Mouse (Mus musculus): Measurements from ENCODE around the gene Myo18a. TPM values are rescaled to one million over a fixed set of nuclear protein-coding genes. Genes with fewer than 3 reads are reported as not detected.
A peak's percentile ranks its signal among the peaks of the same experiment; 100 is the strongest.

The Myo18a gene
- polyA plus RNA-seq, 1 experiment from 2014 or later: 25.4 TPM

DNA sequence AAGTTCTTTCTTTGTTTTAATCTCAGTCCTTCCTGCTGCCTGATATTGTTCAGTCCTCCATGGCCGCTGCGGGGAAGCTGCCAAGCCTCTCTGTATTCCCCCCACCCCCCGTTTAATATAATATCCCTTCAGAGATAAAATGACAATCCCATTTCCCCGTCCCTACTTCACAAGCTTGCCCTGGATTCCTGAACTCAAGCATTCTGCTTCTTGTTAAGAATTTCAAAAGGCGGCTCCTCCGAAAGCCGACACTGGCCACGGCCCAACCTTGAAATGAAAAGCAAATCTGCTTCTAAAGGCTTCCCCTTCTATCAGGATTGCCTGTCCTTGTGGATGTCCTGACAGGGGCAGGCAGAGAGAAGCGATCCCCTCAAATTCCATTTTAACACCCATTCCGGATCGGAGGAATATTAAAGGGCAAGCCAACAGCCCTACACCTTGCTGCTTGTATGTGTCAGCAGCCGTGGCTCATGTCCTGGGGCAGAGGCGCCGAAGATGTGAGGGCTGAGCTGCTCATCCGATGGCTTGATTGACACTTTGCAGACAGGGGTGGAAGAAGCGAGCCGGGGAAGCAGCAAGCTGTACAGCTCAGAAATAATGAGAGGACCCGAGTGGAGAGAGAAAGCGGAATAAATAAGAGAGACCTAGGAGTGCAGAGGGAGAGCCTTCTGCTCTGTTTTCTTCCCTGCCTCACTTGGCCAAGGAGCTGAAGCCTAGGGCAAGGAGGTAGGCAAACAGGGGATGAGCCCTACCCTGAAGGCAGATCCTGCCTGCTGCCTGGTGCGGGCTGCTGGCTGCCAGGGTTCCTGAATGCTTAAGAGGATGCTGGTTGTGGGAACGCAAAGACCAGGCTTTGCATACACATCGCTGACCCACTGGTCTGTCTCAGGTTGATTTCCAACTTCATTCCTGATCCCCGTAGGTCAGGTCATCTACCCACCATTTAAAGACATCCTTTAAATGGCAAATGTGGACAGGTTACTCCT lies 134.1 kb downstream of the Myo18a start:
- WGBS: 43% methylated on average over 23 of the region's 23 CpGs
- Histone ChIP-seq H3K4me1 (replicated peaks; ENCODE audit: control insufficient read depth, insufficient read depth, low read length) (peaks cover 4% of the 10 kb centered on the region), H3K9me3 (ENCODE audit: control insufficient read depth) (no peaks in the 10 kb centered on the region), H3K9ac (ENCODE audit: low read depth, low read length) (no peak overlapping the region), H3K4me2 (replicated peaks; ENCODE audit: low read depth) (peak overlapping the region; percentile 38; the same call in 1 of the 2 replicates), H3K4me3 (ENCODE audit: low read depth, low read length) (no peak overlapping the region), H3K36me3 (ENCODE audit: control insufficient read depth, insufficient read depth) (no peaks in the 10 kb centered on the region), H3K27ac (ENCODE audit: low read depth, low read length) (no peak overlapping the region), H3K27me3 (replicated peaks; ENCODE audit: control insufficient read depth, insufficient read depth, low read length) (no peaks in the 10 kb centered on the region)
- no peak for ATAC-seq
- no peak for TF ChIP-seq CTCF (IDR thresholded peaks at IDR 0.05; ENCODE audit: low read depth)

DNA sequence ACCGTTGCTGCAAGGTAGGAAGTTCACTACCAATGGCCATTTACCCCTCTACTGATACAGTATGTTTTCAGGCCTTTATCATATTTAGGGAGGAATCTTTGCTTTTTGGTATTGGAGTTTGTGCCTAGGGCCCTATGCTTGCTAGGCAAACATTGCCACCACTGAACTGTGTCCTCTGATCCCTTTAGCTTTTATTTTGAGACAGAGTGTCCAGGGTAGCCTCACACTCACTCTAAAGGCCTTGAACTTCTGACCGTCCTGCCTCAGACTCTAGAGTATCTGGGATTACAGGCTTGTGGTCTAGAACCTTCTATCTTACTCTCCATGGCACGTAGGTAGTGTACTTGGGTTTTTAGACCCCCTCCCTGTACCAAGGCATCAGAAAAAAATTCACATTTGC lies 137.1 kb downstream of the Myo18a start:
- Histone ChIP-seq H3K4me3 (ENCODE audit: low read depth, low read length) (no peak overlapping the region), H3K9ac (ENCODE audit: low read depth, low read length) (no peak overlapping the region), H3K9me3 (ENCODE audit: control insufficient read depth) (no peaks in the 10 kb centered on the region), H3K27ac (ENCODE audit: low read depth, low read length) (no peak overlapping the region), H3K27me3 (replicated peaks; ENCODE audit: control insufficient read depth, insufficient read depth, low read length) (no peaks in the 10 kb centered on the region), H3K4me1 (replicated peaks; ENCODE audit: control insufficient read depth, insufficient read depth, low read length) (no peaks in the 10 kb centered on the region; the same call in 1 of the 2 replicates), H3K4me2 (replicated peaks; ENCODE audit: low read depth) (no peak overlapping the region), H3K36me3 (ENCODE audit: control insufficient read depth, insufficient read depth) (no peaks in the 10 kb centered on the region)
- ATAC-seq: no peak
- WGBS: 86% methylated on average over 3 of the region's 3 CpGs
- TF ChIP-seq CTCF (IDR thresholded peaks at IDR 0.05; ENCODE audit: low read depth): no peak

DNA sequence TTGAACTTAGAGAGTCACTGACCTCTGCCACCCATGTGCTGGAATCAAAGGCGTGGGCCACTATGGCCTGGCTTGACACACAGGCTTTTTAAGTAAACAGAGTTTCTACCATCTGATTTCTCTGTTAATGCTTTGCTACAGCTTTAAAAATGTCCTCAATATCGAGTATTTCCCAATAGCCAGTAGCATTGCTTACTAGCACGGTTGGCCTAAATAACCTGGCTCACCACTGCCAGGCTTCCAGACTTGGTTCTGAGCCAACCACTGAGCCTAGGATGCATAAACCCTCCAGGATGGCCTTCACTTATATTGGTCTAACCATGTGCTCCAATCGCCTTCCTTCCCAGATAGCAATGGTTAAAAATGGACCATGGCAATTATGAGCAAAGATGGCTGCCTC lies 137.7 kb downstream of the Myo18a start:
- Histone ChIP-seq H3K27me3 (replicated peaks; ENCODE audit: control insufficient read depth, insufficient read depth, low read length) (no peaks in the 10 kb centered on the region), H3K4me3 (ENCODE audit: low read depth, low read length) (no peak overlapping the region), H3K9me3 (ENCODE audit: control insufficient read depth) (no peaks in the 10 kb centered on the region), H3K36me3 (ENCODE audit: control insufficient read depth, insufficient read depth) (no peaks in the 10 kb centered on the region), H3K27ac (ENCODE audit: low read depth, low read length) (no peak overlapping the region), H3K4me2 (replicated peaks; ENCODE audit: low read depth) (no peak overlapping the region), H3K9ac (ENCODE audit: low read depth, low read length) (no peak overlapping the region), H3K4me1 (replicated peaks; ENCODE audit: control insufficient read depth, insufficient read depth, low read length) (no peaks in the 10 kb centered on the region; the same call in 1 of the 2 replicates)
- WGBS: 74% methylated on average over 4 of the region's 4 CpGs
- no peak for ATAC-seq
- no peak for TF ChIP-seq CTCF (IDR thresholded peaks at IDR 0.05; ENCODE audit: low read depth)

- Histone ChIP-seq H3K27ac (ENCODE audit: low read depth, low read length) (no peak overlapping the region), H3K4me1 (replicated peaks; ENCODE audit: control insufficient read depth, insufficient read depth, low read length) (no peaks in the 10 kb centered on the region; the same call in 1 of the 2 replicates), H3K27me3 (replicated peaks; ENCODE audit: control insufficient read depth, insufficient read depth, low read length) (no peaks in the 10 kb centered on the region), H3K9me3 (ENCODE audit: control insufficient read depth) (no peaks in the 10 kb centered on the region), H3K9ac (ENCODE audit: low read depth, low read length) (no peak overlapping the region), H3K4me3 (ENCODE audit: low read depth, low read length) (no peak overlapping the region), H3K4me2 (replicated peaks; ENCODE audit: low read depth) (no peak overlapping the region), H3K36me3 (ENCODE audit: control insufficient read depth, insufficient read depth) (no peaks in the 10 kb centered on the region)
- 52% methylated on average over 5 of the region's 5 CpGs for WGBS
- ATAC-seq: no peak
- no peak for TF ChIP-seq CTCF (IDR thresholded peaks at IDR 0.05; ENCODE audit: low read depth)
These were observed 138.3 kb downstream of the Myo18a start for GRCm38 (mm10) chr11:77901366-77901765.

- TF ChIP-seq CTCF (IDR thresholded peaks at IDR 0.05; ENCODE audit: low read depth): no peak
- WGBS: 50% methylated on average over 8 of the region's 8 CpGs
- Histone ChIP-seq H3K27me3 (replicated peaks; ENCODE audit: control insufficient read depth, insufficient read depth, low read length) (no peaks in the 10 kb centered on the region), H3K4me3 (ENCODE audit: low read depth, low read length) (no peak overlapping the region), H3K4me2 (replicated peaks; ENCODE audit: low read depth) (no peak overlapping the region), H3K27ac (ENCODE audit: low read depth, low read length) (no peak overlapping the region), H3K4me1 (replicated peaks; ENCODE audit: control insufficient read depth, insufficient read depth, low read length) (no peaks in the 10 kb centered on the region), H3K9me3 (ENCODE audit: control insufficient read depth) (no peaks in the 10 kb centered on the region), H3K9ac (ENCODE audit: low read depth, low read length) (no peak overlapping the region), H3K36me3 (ENCODE audit: control insufficient read depth, insufficient read depth) (no peaks in the 10 kb centered on the region)
- ATAC-seq: no peak
These were observed 138.8 kb downstream of the Myo18a start for GRCm38 (mm10) chr11:77901775-77902355.

GRCm38 (mm10) chr11:77903761-77904160 lies 140.7 kb downstream of the Myo18a start:
- TF ChIP-seq CTCF (IDR thresholded peaks at IDR 0.05; ENCODE audit: low read depth): peak; percentile 26
- WGBS: 57% methylated on average over 3 of the region's 3 CpGs
- Histone ChIP-seq H3K4me3 (ENCODE audit: low read depth, low read length) (no peak overlapping the region), H3K4me2 (replicated peaks; ENCODE audit: low read depth) (no peak overlapping the region), H3K27ac (ENCODE audit: low read depth, low read length) (no peak overlapping the region), H3K9me3 (ENCODE audit: control insufficient read depth) (no peaks in the 10 kb centered on the region), H3K4me1 (replicated peaks; ENCODE audit: control insufficient read depth, insufficient read depth, low read length) (no peaks in the 10 kb centered on the region), H3K9ac (ENCODE audit: low read depth, low read length) (no peak overlapping the region), H3K36me3 (ENCODE audit: control insufficient read depth, insufficient read depth) (no peaks in the 10 kb centered on the region), H3K27me3 (replicated peaks; ENCODE audit: control insufficient read depth, insufficient read depth, low read length) (no peaks in the 10 kb centered on the region)
- no peak for ATAC-seq
